Mouse (Mus musculus) MEL (cell line): ENCODE results near the gene Sntg2. TPM values are rescaled to one million over a fixed set of nuclear protein-coding genes. Genes with fewer than 3 reads are reported as not detected.

Experiments used
- DNase-seq: peaks from one replicate; pipeline ENCODE4 v3.0.0; 2011; ENCODE audit warnings: low read depth, low spot score
- H3K27ac ChIP-seq: 2 replicates; pipeline ENCODE4 v1.5.1; 2012; ENCODE audit warnings: low read depth, mild to moderate bottlenecking, control low read depth, low read length, moderate library complexity; ENCODE audit not compliant: control insufficient read depth
- H3K27me3 ChIP-seq, 2 experiments: fragments of 150-350 bp in 1 of 2; sonication (generic) in 1 of 2; 2 replicates each; pipeline ENCODE4 v1.6.1; 2012; ENCODE audit warnings: low read length in 2 of 2, mild to moderate bottlenecking in 2 of 2, improper control_type of control experiment in 1 of 2, moderate library complexity in 1 of 2; ENCODE audit not compliant: insufficient read depth in 2 of 2, control insufficient read depth in 1 of 2
- H3K36me3 ChIP-seq, 2 experiments: 2 replicates each; pipeline ENCODE4 v1.6.1; 2012 to 2014; ENCODE audit warnings: low read length in 2 of 2, improper control_type of control experiment in 1 of 2, inconsistent platforms in 1 of 2, mild to moderate bottlenecking in 1 of 2; ENCODE audit not compliant: insufficient read depth in 2 of 2, control insufficient read depth in 1 of 2
- H3K4me1 ChIP-seq, 2 experiments: fragments of 150-350 bp in 1 of 2; sonication (generic) in 1 of 2; 2 replicates each; pipeline ENCODE4 v1.6.1; 2012; ENCODE audit warnings: low read length in 2 of 2, improper control_type of control experiment in 1 of 2, mild to moderate bottlenecking in 1 of 2; ENCODE audit not compliant: insufficient read depth in 2 of 2, control insufficient read depth in 1 of 2
- H3K4me3 ChIP-seq, 2 experiments: fragments of 150-350 bp in 1 of 2; sonication (generic) in 1 of 2; 2 replicates each; pipeline ENCODE4 v1.5.1; 2012; ENCODE audit warnings: low read depth in 2 of 2, low read length in 2 of 2, mild to moderate bottlenecking in 2 of 2, moderate library complexity in 2 of 2, control low read depth in 1 of 2, improper control_type of control experiment in 1 of 2; ENCODE audit not compliant: control insufficient read depth in 1 of 2, insufficient read depth in 1 of 2
- H3K79me2 ChIP-seq: 2 replicates; pipeline ENCODE4 v1.6.1; 2012; ENCODE audit warnings: mild to moderate bottlenecking, low read length, moderate library complexity; ENCODE audit not compliant: control insufficient read depth, poor library complexity, insufficient read depth
- H3K9ac ChIP-seq: 2 replicates; pipeline ENCODE4 v1.6.1; 2012; ENCODE audit warnings: low read depth, mild to moderate bottlenecking, control low read depth, low read length, moderate library complexity; ENCODE audit not compliant: control insufficient read depth, poor library complexity, severe bottlenecking
- H3K9me3 ChIP-seq: fragments of 150-350 bp; sonication (generic); replicated peaks from 2 replicates; pipeline ENCODE4 v1.6.1; 2012; ENCODE audit warnings: mild to moderate bottlenecking, low read length, improper control_type of control experiment, moderate library complexity; ENCODE audit not compliant: insufficient read depth
- BHLHE40 ChIP-seq: IDR thresholded peaks from 2 replicates; pipeline ENCODE4 v1.6.1; 2012; ENCODE audit warnings: low read depth, mild to moderate bottlenecking, inconsistent platforms, low read length, improper control_type of control experiment, borderline replicate concordance
- CHD2 ChIP-seq: IDR thresholded peaks from 2 replicates; pipeline ENCODE4 v1.6.1; 2011; ENCODE audit warnings: low read length, improper control_type of control experiment
- E2F4 ChIP-seq: IDR thresholded peaks from 2 replicates; pipeline ENCODE4 v1.6.1; 2011; ENCODE audit warnings: low read depth, low read length, improper control_type of control experiment, borderline replicate concordance
- EP300 ChIP-seq, 2 experiments: IDR thresholded peaks; 2 replicates each; pipeline ENCODE4 v1.6.1; 2011; ENCODE audit warnings: improper control_type of control experiment in 2 of 2, low read length in 2 of 2, low read depth in 1 of 2, mild to moderate bottlenecking in 1 of 2
- GATA1 ChIP-seq: IDR thresholded peaks from 2 replicates; pipeline ENCODE4 v1.6.1; 2011; ENCODE audit warnings: low read depth, low read length, improper control_type of control experiment
- HCFC1 ChIP-seq: IDR thresholded peaks from 2 replicates; pipeline ENCODE4 v1.6.1; 2012; ENCODE audit warnings: low read depth, mild to moderate bottlenecking, inconsistent platforms, low read length, improper control_type of control experiment, moderate library complexity
- JUND ChIP-seq: IDR thresholded peaks from 2 replicates; pipeline ENCODE4 v1.6.1; 2011; ENCODE audit warnings: low read depth, mild to moderate bottlenecking, improper control_type of control experiment, low read length
- MAZ ChIP-seq: IDR thresholded peaks from 2 replicates; pipeline ENCODE4 v1.6.1; 2012; ENCODE audit warnings: low read depth, mild to moderate bottlenecking, inconsistent platforms, low read length, improper control_type of control experiment
- MEF2A ChIP-seq: IDR thresholded peaks from 2 replicates; pipeline ENCODE4 v1.6.1; 2014; ENCODE audit warnings: low read depth, mild to moderate bottlenecking, inconsistent platforms, low read length, improper control_type of control experiment; ENCODE audit not compliant: poor library complexity, insufficient replicate concordance, severe bottlenecking; ENCODE audit errors: extremely low read depth
- MXI1 ChIP-seq: IDR thresholded peaks from 2 replicates; pipeline ENCODE4 v1.6.1; 2011; ENCODE audit warnings: mild to moderate bottlenecking, low read depth, low read length, improper control_type of control experiment
- MYC ChIP-seq: IDR thresholded peaks from 2 replicates; pipeline ENCODE4 v1.6.1; 2011; ENCODE audit warnings: low read depth, mild to moderate bottlenecking, low read length, improper control_type of control experiment, moderate library complexity
- NRF1 ChIP-seq: IDR thresholded peaks from 2 replicates; pipeline ENCODE4 v1.6.1; 2014; ENCODE audit warnings: low read depth, mild to moderate bottlenecking, inconsistent platforms, low read length, improper control_type of control experiment, moderate library complexity; ENCODE audit not compliant: poor library complexity, insufficient read depth, severe bottlenecking
- RCOR1 ChIP-seq: IDR thresholded peaks from 2 replicates; pipeline ENCODE4 v1.6.1; 2012; ENCODE audit warnings: low read depth, mild to moderate bottlenecking, inconsistent platforms, low read length, improper control_type of control experiment
- SIN3A ChIP-seq: IDR thresholded peaks from 2 replicates; pipeline ENCODE4 v1.6.1; 2012; ENCODE audit warnings: low read length, improper control_type of control experiment, inconsistent platforms
- SMC3 ChIP-seq: IDR thresholded peaks from 2 replicates; pipeline ENCODE4 v1.6.1; 2011; ENCODE audit warnings: low read depth, low read length, improper control_type of control experiment
- TCF12 ChIP-seq: IDR thresholded peaks from 2 replicates; pipeline ENCODE4 v1.6.1; 2014; ENCODE audit warnings: low read depth, mild to moderate bottlenecking, inconsistent platforms, low read length, improper control_type of control experiment, moderate library complexity
- UBTF ChIP-seq: IDR thresholded peaks from 2 replicates; pipeline ENCODE4 v1.6.1; 2012; ENCODE audit warnings: low read depth, mild to moderate bottlenecking, inconsistent platforms, low read length, improper control_type of control experiment, moderate library complexity, borderline replicate concordance; ENCODE audit not compliant: insufficient read depth
- USF1 ChIP-seq: IDR thresholded peaks from 2 replicates; pipeline ENCODE4 v1.6.1; 2014; ENCODE audit warnings: low read depth, mild to moderate bottlenecking, inconsistent platforms, low read length, improper control_type of control experiment, moderate library complexity
- USF2 ChIP-seq, 2 experiments: IDR thresholded peaks; 2 replicates each; pipeline ENCODE4 v1.6.1; 2011 to 2012; ENCODE audit warnings: improper control_type of control experiment in 2 of 2, low read length in 2 of 2, borderline replicate concordance in 1 of 2, inconsistent platforms in 1 of 2, low read depth in 1 of 2, mild to moderate bottlenecking in 1 of 2; ENCODE audit not compliant: insufficient read depth in 1 of 2
- ZMIZ1 ChIP-seq: IDR thresholded peaks from 2 replicates; pipeline ENCODE4 v1.6.1; 2012; ENCODE audit warnings: low read depth, mild to moderate bottlenecking, inconsistent platforms, low read length, improper control_type of control experiment, moderate library complexity
- polyA plus RNA-seq, 2 experiments: library from polyadenylated mRNA; stranded (reverse) in 1 of 2; unstranded in 1 of 2; fragments of >175 nt in 1 of 2; fragments of >200 nt in 1 of 2; gene quantifications; 2 replicates each; pipeline versions ENCODE4 v1.2.1 to v1.2.4; 2012; ENCODE audit warnings: low replicate concordance in 2 of 2, low read depth in 1 of 2; ENCODE audit not compliant: insufficient read length in 2 of 2, insufficient read depth in 1 of 2, missing spikeins in 1 of 2
- total RNA-seq: library from RNA; depleted of rRNA; stranded (reverse); fragments of 300-350 nt; gene quantifications from 2 replicates; pipeline ENCODE4 v1.2.3, GENCODE M21; 2012

Gene Sntg2
- total and polyA plus RNA-seq, 3 experiments = not detected

- no peaks in the 10 kb centered on the region for H3K27me3 ChIP-seq
- no peaks in the 10 kb centered on the region for H3K36me3 ChIP-seq
- H3K27ac ChIP-seq = no peak overlapping the region
- no peak overlapping the region for H3K9ac ChIP-seq
- TF ChIP-seq GATA1 (no peak), USF2 (IDR thresholded peaks at IDR 0.05; ENCODE audit: borderline replicate concordance in 1 of 2, insufficient read depth in 1 of 2, low read depth in 1 of 2, low read length in 2 of 2) (no peak), JUND (no peak), ZMIZ1 (no peak), MXI1 (no peak), CHD2 (no peak), RCOR1 (no peak), MYC (no peak), SIN3A (no peak), EP300 (IDR thresholded peaks at IDR 0.05; ENCODE audit: low read depth in 1 of 2, low read length in 2 of 2) (no peak), UBTF (no peak), MEF2A (no peak), MAZ (no peak)
- TF ChIP-seq, all 39 proteins: peak for 0
- no peaks in the 10 kb centered on the region for H3K79me2 ChIP-seq
- DNase-seq = no peak
- H3K4me1 ChIP-seq = no peaks in the 10 kb centered on the region
- no peak overlapping the region for H3K4me3 ChIP-seq
- H3K9me3 ChIP-seq = no peaks in the 10 kb centered on the region
Measured at GRCm38 (mm10) chr12:30200621-30201020, 172.6 kb downstream of the Sntg2 start.

DNA sequence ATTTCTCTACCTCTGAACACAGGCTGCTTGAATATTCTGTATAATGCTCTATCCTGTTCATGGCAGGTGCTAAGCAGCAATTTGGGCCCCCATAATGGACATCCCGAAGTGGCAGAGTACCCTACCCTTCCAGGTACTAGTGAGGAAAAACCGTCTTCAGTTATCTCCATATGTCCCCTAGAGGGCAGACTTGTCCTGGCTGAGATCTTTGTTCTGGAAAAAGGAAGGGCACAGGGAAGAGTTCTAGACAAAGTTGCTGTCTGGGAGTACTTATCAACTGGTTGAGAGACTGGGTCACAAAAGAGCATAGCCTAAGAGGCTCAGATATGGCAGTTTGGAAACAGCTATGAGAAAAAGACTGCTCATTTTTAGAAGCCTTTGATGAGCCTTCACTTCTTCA lies 173.4 kb downstream of the Sntg2 start:
- no peaks in the 10 kb centered on the region for H3K36me3 ChIP-seq

DNA sequence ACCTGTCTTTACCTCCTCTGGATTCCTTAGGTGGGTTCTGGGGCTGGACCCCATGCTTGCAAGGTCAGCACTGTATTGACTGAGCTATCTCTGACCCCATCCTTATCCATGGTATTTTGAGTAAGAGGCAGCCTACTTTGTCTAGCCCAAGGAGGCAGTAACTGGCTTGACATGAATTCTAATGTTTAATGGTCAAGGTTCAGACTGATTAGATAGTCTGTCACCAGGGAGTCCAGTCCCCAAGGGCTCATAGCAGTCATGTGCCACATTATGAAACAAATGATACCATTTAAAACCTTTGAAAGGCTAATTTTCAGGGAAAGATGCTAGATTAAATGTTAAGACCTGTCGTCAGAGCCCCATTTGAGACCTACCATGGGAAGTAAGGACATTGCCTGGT lies 174.9 kb downstream of the Sntg2 start:
- DNase-seq = no peak
- H3K36me3 ChIP-seq = no peaks in the 10 kb centered on the region
- no peak overlapping the region for H3K9ac ChIP-seq
- no peaks in the 10 kb centered on the region for H3K4me1 ChIP-seq
- no peaks in the 10 kb centered on the region for H3K9me3 ChIP-seq
- TF ChIP-seq NRF1 (no peak), HCFC1 (no peak), RCOR1 (no peak), SMC3 (no peak), BHLHE40 (no peak), E2F4 (no peak), JUND (no peak), TCF12 (no peak)
- H3K79me2 ChIP-seq = no peaks in the 10 kb centered on the region
- H3K27me3 ChIP-seq = no peaks in the 10 kb centered on the region
- H3K27ac ChIP-seq = no peak overlapping the region
- H3K4me3 ChIP-seq = no peak overlapping the region

More for the DNA sequence above, 173.4 kb downstream of the Sntg2 start:
- Histone ChIP-seq H3K4me3 (no peak overlapping the region), H3K27me3 (no peaks in the 10 kb centered on the region), H3K9me3 (no peaks in the 10 kb centered on the region), H3K27ac (no peak overlapping the region), H3K9ac (no peak overlapping the region), H3K79me2 (no peaks in the 10 kb centered on the region), H3K4me1 (no peaks in the 10 kb centered on the region)
- TF ChIP-seq E2F4 (no peak), MEF2A (no peak), USF1 (no peak)
- DNase-seq = no peak
